Mouse (Mus musculus) ES-Bruce4 (cell line): Measurements from ENCODE around the gene Gm13694. TPM values are rescaled to one million over a fixed set of nuclear protein-coding genes. Genes with fewer than 3 reads are reported as not detected.
A peak's percentile ranks its signal among the peaks of the same experiment; 100 is the strongest.
"Not testable (repeated sequence)": the region's sequence is repeated elsewhere in the genome, so short reads cannot be mapped to it uniquely, and the experiment has no call there.

Source experiments
- H3K27ac ChIP-seq: 2 replicates; pipeline ENCODE4 v1.5.1; 2012; ENCODE audit warnings: low read length, inconsistent platforms; ENCODE audit not compliant: insufficient read depth
- H3K27me3 ChIP-seq: 2 replicates; pipeline ENCODE4 v1.6.1; 2012; ENCODE audit warnings: mild to moderate bottlenecking, low read length, inconsistent platforms; ENCODE audit not compliant: control insufficient read depth, poor library complexity, insufficient read depth, severe bottlenecking
- H3K36me3 ChIP-seq: 2 replicates; pipeline ENCODE4 v1.6.1; 2012; ENCODE audit warnings: inconsistent platforms, mild to moderate bottlenecking, low read length, moderate library complexity; ENCODE audit not compliant: control insufficient read depth, poor library complexity, insufficient read depth, severe bottlenecking
- H3K4me1 ChIP-seq: one replicate; pipeline ENCODE4 v1.8.1; 2011; ENCODE audit warnings: low read length; ENCODE audit not compliant: control insufficient read depth, insufficient read depth
- H3K4me3 ChIP-seq: 2 replicates; pipeline ENCODE4 v1.5.1; 2011; ENCODE audit warnings: low read depth, mild to moderate bottlenecking, low read length
- H3K9ac ChIP-seq: 2 replicates; pipeline ENCODE4 v1.6.1; 2012; ENCODE audit warnings: low read depth, mild to moderate bottlenecking, inconsistent platforms; ENCODE audit not compliant: poor library complexity, severe bottlenecking
- H3K9me3 ChIP-seq: replicated peaks from 2 replicates; pipeline ENCODE4 v1.6.1; 2012; ENCODE audit warnings: mild to moderate bottlenecking, low read length, inconsistent platforms; ENCODE audit not compliant: control insufficient read depth, poor library complexity, insufficient read depth, severe bottlenecking
- CTCF ChIP-seq: IDR thresholded peaks from one replicate; pipeline ENCODE4 v1.8.1; 2011; ENCODE audit warnings: low read depth, low read length
- EP300 ChIP-seq: IDR thresholded peaks from 2 replicates; pipeline ENCODE4 v1.6.1; 2011; ENCODE audit warnings: low read depth, low read length; ENCODE audit not compliant: insufficient read depth
- POLR2A ChIP-seq: IDR thresholded peaks from one replicate; pipeline ENCODE4 v1.8.1; 2011; ENCODE audit warnings: low read length; ENCODE audit not compliant: insufficient read depth
- polyA plus RNA-seq: library from polyadenylated mRNA; stranded (reverse); fragments of >200 nt; gene quantifications from 2 replicates; pipeline ENCODE4 v1.2.4, GENCODE M21; 2011; ENCODE audit warnings: low read depth; ENCODE audit not compliant: missing spikeins, insufficient read depth, insufficient read length

Gene Gm13694
- polyA plus RNA-seq: not detected in 2 replicates

DNA sequence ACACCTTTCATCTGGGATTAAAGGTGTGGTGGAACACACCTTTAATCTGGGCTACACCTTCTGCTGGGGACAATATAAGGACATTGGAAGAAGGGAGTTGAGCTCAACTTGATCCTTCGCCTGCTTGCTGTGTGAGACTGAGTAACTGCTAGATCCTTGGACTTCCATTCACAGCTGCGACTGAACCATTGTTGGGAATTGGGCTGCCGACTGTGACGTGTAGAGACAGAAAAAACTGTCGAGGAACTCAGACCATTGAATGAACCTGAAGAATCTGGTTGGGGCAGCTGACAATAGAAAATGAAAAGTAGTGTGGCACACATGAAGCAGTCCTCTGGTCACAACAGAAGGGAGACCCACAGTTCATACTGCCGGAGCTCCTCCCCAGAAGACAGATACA is at the start of gene Gm13694:
Gene Gm13694 (plus strand): TSS at position 301 of the 400 bp plus-strand sequence.
- H3K27ac ChIP-seq, H3K9me3 ChIP-seq, H3K9ac ChIP-seq, H3K4me1 ChIP-seq, H3K4me3 ChIP-seq, H3K36me3 ChIP-seq, H3K27me3 ChIP-seq: not testable (repeated sequence)

DNA sequence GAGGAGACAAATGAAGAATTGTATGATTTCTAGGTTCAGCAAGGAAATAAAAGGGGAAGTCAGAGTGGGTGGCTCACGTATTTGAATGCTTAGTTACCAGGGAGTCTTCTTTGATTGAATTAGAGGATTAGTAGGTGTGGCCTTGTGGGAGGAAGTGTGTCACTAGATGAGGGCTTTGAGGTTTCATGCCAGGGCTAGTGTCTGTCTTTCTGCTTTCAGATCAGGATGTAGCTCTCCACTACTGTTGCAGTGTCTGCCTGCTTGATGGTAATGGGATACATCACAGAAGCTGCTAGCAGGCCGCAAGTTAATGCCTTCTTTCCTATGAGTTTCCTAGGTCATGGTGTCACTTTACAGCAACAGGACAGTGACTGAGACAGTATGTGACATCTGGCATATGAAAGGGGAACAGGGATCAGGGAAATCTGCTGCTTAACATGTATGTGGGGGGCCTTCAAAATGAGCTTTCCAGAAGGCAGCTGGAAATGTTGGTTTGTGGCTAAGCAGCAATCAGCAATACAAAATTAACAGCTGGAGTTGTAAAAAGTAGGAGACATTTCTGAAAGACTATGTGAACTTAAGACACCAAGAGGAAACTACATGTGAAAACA is 49.1 kb upstream of the Gm13694 start:
- H3K4me3 ChIP-seq: no peak overlapping the region
- no peak overlapping the region for H3K27ac ChIP-seq
- 0 out of 2 replicates have a peak, but pooled peaks cover 2% of the 10 kb centered on the region for H3K9me3 ChIP-seq
- no peak for TF ChIP-seq POLR2A
- no peak for TF ChIP-seq EP300
- TF ChIP-seq CTCF: no peak
- no peaks in the 10 kb centered on the region for H3K36me3 ChIP-seq
- no peak overlapping the region for H3K9ac ChIP-seq
- no peaks in the 10 kb centered on the region for H3K4me1 ChIP-seq
- no peaks in the 10 kb centered on the region for H3K27me3 ChIP-seq

DNA sequence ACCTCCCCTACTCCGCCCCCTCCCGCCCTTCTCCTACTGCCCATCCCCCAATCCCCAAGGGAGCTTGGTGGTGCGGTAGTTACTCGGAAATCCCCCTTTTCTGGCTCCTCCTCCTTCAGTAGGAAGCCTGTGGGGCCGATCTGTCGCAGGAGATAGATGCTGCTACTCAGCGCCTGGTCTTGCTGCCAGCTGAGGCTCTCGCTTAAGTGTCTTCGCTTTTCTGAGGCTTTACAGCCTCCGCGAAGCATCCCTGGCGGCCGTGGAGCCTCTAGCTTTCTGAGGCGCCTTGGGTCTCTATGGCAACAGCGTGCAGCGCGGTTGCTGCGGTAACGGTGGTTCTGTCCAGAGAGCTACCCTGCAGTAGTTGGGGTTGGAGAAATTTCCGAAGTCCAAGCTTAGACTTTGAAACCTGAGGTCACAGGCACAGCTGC is 37.8 kb upstream of the Gm13694 start, which contains the start of gene Zswim2:
Gene Zswim2 (minus strand): TSS at position 298 of the 431 bp plus-strand sequence.
- Histone ChIP-seq H3K27ac (no peak within 1 kb of the TSS), H3K4me1 (no peaks in the 10 kb centered on the region), H3K9me3 (no peaks in the 10 kb centered on the region), H3K4me3 (peak within 1 kb of the TSS; percentile 37), H3K36me3 (no peaks in the 10 kb centered on the region), H3K9ac (no peak within 1 kb of the TSS), H3K27me3 (no peaks in the 10 kb centered on the region)
- TF ChIP-seq POLR2A (no peak), CTCF (no peak), EP300 (no peak)

DNA sequence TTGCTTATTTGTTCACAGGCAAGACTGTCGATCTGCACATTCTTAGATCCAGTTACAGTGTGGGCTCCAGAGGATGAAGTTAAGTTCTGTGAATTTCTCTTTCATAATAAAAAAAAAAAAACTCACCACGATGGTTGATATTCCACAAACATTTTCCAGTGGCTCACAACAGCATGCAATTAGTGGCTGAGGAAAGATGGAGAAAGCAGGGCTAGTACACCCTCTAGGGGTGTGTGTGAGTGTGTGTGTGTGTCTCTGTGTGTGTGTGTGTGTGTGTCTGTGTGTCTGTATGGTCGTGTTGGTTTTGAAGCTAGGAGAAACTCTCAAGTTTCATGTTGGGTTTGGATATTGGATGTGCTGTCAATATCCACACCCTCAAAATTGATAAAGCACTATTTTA is 37.4 kb upstream of the Gm13694 start:
- no peaks in the 10 kb centered on the region for H3K9me3 ChIP-seq
- no peak for TF ChIP-seq EP300
- TF ChIP-seq CTCF: no peak
- TF ChIP-seq POLR2A: no peak
- no peak overlapping the region for H3K27ac ChIP-seq
- no peak overlapping the region for H3K9ac ChIP-seq
- no peaks in the 10 kb centered on the region for H3K27me3 ChIP-seq
- H3K36me3 ChIP-seq: no peaks in the 10 kb centered on the region
- H3K4me3 ChIP-seq: no peak overlapping the region
- H3K4me1 ChIP-seq: no peaks in the 10 kb centered on the region

DNA sequence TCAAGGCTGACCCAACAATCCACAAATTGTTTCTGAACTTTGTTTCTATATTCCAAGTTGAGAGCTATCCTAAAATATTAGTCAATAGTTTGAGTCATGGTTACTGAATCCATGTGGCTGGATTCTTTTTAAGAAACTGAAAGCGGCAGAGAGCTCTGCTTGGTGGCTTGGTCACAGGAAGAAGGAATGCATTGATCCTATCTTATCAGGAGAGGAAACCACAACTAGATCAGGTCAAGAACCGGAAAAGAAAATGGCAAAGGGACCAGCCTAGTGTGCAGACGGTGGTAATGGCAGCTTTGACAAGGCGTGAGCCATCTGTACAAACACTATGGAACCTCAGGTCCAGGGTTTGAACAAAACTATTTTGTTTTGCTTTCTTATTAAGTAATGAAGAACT is 36.9 kb upstream of the Gm13694 start:
- Histone ChIP-seq H3K9ac (no peak overlapping the region), H3K27me3 (no peaks in the 10 kb centered on the region), H3K4me3 (no peak overlapping the region), H3K27ac (no peak overlapping the region), H3K4me1 (no peaks in the 10 kb centered on the region), H3K36me3 (no peaks in the 10 kb centered on the region), H3K9me3 (no peaks in the 10 kb centered on the region)
- no peak for TF ChIP-seq POLR2A
- no peak for TF ChIP-seq EP300
- TF ChIP-seq CTCF: no peak

DNA sequence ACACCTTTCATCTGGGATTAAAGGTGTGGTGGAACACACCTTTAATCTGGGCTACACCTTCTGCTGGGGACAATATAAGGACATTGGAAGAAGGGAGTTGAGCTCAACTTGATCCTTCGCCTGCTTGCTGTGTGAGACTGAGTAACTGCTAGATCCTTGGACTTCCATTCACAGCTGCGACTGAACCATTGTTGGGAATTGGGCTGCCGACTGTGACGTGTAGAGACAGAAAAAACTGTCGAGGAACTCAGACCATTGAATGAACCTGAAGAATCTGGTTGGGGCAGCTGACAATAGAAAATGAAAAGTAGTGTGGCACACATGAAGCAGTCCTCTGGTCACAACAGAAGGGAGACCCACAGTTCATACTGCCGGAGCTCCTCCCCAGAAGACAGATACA is 23.3 kb upstream of the Gm13694 start, which contains the start of gene Gm13698:
Gene Gm13698 (plus strand): TSS at position 301 of the 400 bp plus-strand sequence.
- H3K27ac ChIP-seq, H3K9ac ChIP-seq, H3K9me3 ChIP-seq, H3K4me3 ChIP-seq, H3K36me3 ChIP-seq, H3K27me3 ChIP-seq, H3K4me1 ChIP-seq: not testable (repeated sequence)

DNA sequence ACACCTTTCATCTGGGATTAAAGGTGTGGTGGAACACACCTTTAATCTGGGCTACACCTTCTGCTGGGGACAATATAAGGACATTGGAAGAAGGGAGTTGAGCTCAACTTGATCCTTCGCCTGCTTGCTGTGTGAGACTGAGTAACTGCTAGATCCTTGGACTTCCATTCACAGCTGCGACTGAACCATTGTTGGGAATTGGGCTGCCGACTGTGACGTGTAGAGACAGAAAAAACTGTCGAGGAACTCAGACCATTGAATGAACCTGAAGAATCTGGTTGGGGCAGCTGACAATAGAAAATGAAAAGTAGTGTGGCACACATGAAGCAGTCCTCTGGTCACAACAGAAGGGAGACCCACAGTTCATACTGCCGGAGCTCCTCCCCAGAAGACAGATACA is 17.5 kb upstream of the Gm13694 start, which contains the start of gene Gm13693:
Gene Gm13693 (plus strand): TSS at position 301 of the 400 bp plus-strand sequence.
- H3K4me1 ChIP-seq, H3K27me3 ChIP-seq, H3K27ac ChIP-seq, H3K9ac ChIP-seq, H3K4me3 ChIP-seq, H3K9me3 ChIP-seq, H3K36me3 ChIP-seq: not testable (repeated sequence)

DNA sequence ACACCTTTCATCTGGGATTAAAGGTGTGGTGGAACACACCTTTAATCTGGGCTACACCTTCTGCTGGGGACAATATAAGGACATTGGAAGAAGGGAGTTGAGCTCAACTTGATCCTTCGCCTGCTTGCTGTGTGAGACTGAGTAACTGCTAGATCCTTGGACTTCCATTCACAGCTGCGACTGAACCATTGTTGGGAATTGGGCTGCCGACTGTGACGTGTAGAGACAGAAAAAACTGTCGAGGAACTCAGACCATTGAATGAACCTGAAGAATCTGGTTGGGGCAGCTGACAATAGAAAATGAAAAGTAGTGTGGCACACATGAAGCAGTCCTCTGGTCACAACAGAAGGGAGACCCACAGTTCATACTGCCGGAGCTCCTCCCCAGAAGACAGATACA is 11.7 kb upstream of the Gm13694 start, which contains the start of gene Gm13695:
Gene Gm13695 (plus strand): TSS at position 301 of the 400 bp plus-strand sequence.
- H3K4me1 ChIP-seq: not testable (repeated sequence)

DNA sequence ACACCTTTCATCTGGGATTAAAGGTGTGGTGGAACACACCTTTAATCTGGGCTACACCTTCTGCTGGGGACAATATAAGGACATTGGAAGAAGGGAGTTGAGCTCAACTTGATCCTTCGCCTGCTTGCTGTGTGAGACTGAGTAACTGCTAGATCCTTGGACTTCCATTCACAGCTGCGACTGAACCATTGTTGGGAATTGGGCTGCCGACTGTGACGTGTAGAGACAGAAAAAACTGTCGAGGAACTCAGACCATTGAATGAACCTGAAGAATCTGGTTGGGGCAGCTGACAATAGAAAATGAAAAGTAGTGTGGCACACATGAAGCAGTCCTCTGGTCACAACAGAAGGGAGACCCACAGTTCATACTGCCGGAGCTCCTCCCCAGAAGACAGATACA is 5.9 kb upstream of the Gm13694 start, which contains the start of gene Gm13696:
Gene Gm13696 (plus strand): TSS at position 301 of the 400 bp plus-strand sequence.
- not testable (repeated sequence) for H3K27me3 ChIP-seq, H3K9me3 ChIP-seq, H3K36me3 ChIP-seq, H3K4me3 ChIP-seq, H3K9ac ChIP-seq, H3K27ac ChIP-seq, H3K4me1 ChIP-seq

More for the DNA sequence above, 11.7 kb upstream of the Gm13694 start, which contains the start of gene Gm13695:
- H3K4me3 ChIP-seq, H3K9me3 ChIP-seq, H3K27ac ChIP-seq, H3K9ac ChIP-seq, H3K27me3 ChIP-seq, H3K36me3 ChIP-seq: not testable (repeated sequence)
